Mouse (Mus musculus): Measurements from ENCODE around the gene Pfn1.

The Pfn1 gene

GRCm38 (mm10) chr11:70654923-70655570 is 603 bp upstream of the Pfn1 start:
- peak; percentile 59 to 60 for DNase-seq (ENCODE audit: low spot score in 2 of 2)

- no peak for DNase-seq (ENCODE audit: low spot score in 2 of 2)
Measured at GRCm38 (mm10) chr11:70653345-70654197, 873 bp downstream of the Pfn1 start.

GRCm38 (mm10) chr11:70652884-70653344 is 1.5 kb downstream of the Pfn1 start:
- DNase-seq (ENCODE audit: low spot score in 2 of 2), result no peak

- no peak for DNase-seq (ENCODE audit: low spot score in 2 of 2)
Measured at GRCm38 (mm10) chr11:70652029-70652883, 2.2 kb downstream of the Pfn1 start.

GRCm38 (mm10) chr11:70651391-70651790 is 3.1 kb downstream of the Pfn1 start:
- no peak for DNase-seq (ENCODE audit: low spot score in 2 of 2)

- DNase-seq (ENCODE audit: low spot score in 2 of 2), result no peak
Measured at GRCm38 (mm10) chr11:70650322-70651175, 3.9 kb downstream of the Pfn1 start.

- no peak for DNase-seq (ENCODE audit: low spot score in 2 of 2)
Measured at GRCm38 (mm10) chr11:70649185-70649734, 5.2 kb downstream of the Pfn1 start.

- DNase-seq (ENCODE audit: low spot score in 2 of 2), result no peak
Measured at GRCm38 (mm10) chr11:70648512-70648911, 5.9 kb downstream of the Pfn1 start.

GRCm38 (mm10) chr11:70647716-70648420 is 6.6 kb downstream of the Pfn1 start:
- no peak for DNase-seq (ENCODE audit: low spot score in 2 of 2)

GRCm38 (mm10) chr11:70646691-70647650 is 7.5 kb downstream of the Pfn1 start, which contains the start of the genes Rnf167 and Slc25a11:
Rnf167 (plus strand) TSS chr11:70647235.
Slc25a11 (minus strand) TSS chr11:70647479.
- peak; percentile 96 for DNase-seq (ENCODE audit: low spot score in 2 of 2)

GRCm38 (mm10) chr11:70646259-70646555 is 8.2 kb downstream of the Pfn1 start:
- DNase-seq (ENCODE audit: low spot score in 2 of 2), result no peak

- DNase-seq (ENCODE audit: low spot score in 2 of 2), result no peak
Measured at GRCm38 (mm10) chr11:70645461-70646258, 8.8 kb downstream of the Pfn1 start.

GRCm38 (mm10) chr11:70644564-70645103 is 9.8 kb downstream of the Pfn1 start:
- DNase-seq (ENCODE audit: low spot score in 2 of 2), result no peak

- DNase-seq (ENCODE audit: low spot score in 2 of 2), result no peak
Measured at GRCm38 (mm10) chr11:70643051-70643450, 11.4 kb downstream of the Pfn1 start.

GRCm38 (mm10) chr11:70641241-70641640 is 13.2 kb downstream of the Pfn1 start:
- no peak for DNase-seq (ENCODE audit: low spot score in 2 of 2)

GRCm38 (mm10) chr11:70639976-70640375 is 14.5 kb downstream of the Pfn1 start:
- no peak for DNase-seq (ENCODE audit: low spot score in 2 of 2)

GRCm38 (mm10) chr11:70638714-70639278 is 15.6 kb downstream of the Pfn1 start, which contains the start of gene Gp1ba:
Gp1ba (plus strand) TSS chr11:70639122.
- DNase-seq (ENCODE audit: low spot score in 2 of 2), result no peak
